Mouse (Mus musculus) embryonic fibroblast, embryonic 13.5 days (primary cell): ENCODE measurements around the gene Myh14.

Experiments
- CTCF ChIP-seq: IDR thresholded peaks from 2 replicates; pipeline ENCODE4 v1.5.1; 2011; ENCODE audit warnings: mild to moderate bottlenecking, control low read depth, low read length, moderate library complexity, borderline replicate concordance; ENCODE audit not compliant: insufficient read depth
- POLR2A ChIP-seq: IDR thresholded peaks from 2 replicates; pipeline ENCODE4 v1.6.1; 2011; ENCODE audit warnings: low read depth, mild to moderate bottlenecking, control low read depth, low read length, moderate library complexity

DNA sequence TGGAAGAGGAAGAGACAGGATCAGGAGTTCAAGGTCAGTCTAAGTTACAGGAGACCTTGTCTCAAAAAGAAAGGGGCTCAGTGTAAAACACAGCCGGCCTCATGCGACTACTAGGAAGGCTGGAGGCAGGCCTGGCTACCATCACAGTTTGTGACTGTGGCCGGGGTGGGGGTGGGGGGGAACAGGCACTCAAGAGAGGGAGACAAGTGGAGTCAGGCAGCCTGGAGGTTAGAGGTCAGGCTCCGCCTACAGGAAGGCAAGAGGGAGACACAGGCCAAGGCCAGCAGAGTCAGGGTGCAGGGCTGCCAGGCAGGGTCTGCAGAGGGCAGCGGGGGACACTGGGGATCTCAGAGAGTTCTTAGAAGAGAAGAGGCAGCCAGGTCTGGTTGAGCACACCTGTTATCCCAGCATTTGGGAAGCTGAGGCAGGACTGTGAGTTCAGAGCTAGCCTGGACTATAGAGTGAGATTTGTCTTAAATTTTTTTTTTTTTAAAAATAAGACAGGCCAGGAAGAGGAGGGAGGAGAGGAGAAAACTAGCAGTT is 73.6 kb downstream of the Myh14 start:
- no peak for TF ChIP-seq CTCF
- TF ChIP-seq POLR2A = no peak
